Mouse (Mus musculus) kidney, adult 2 months (tissue): ENCODE data around the gene Gm12216. TPM values are rescaled to one million over a fixed set of nuclear protein-coding genes. Genes with fewer than 3 reads are reported as not detected.

Experiments
- DNase-seq: peaks from one replicate; pipeline ENCODE4 v3.0.0; 2021
- H3K27ac ChIP-seq: fragments of 200-500 bp; 2 replicates; pipeline ENCODE4 v1.5.1; 2012; ENCODE audit warnings: low read depth, low read length, control low read depth, inconsistent platforms; ENCODE audit not compliant: insufficient read depth
- H3K27me3 ChIP-seq: fragments of 200-500 bp; replicated peaks from 2 replicates; pipeline ENCODE4 v1.6.1; 2012; ENCODE audit warnings: mild to moderate bottlenecking, moderate library complexity, low read length, inconsistent platforms; ENCODE audit not compliant: control insufficient read depth, insufficient read depth
- H3K36me3 ChIP-seq: fragments of 200-500 bp; 2 replicates; pipeline ENCODE4 v1.6.1; 2012; ENCODE audit warnings: mild to moderate bottlenecking, moderate library complexity, low read length, inconsistent platforms; ENCODE audit not compliant: control insufficient read depth, insufficient read depth
- H3K4me1 ChIP-seq: fragments of 200-500 bp; 2 replicates; pipeline ENCODE4 v1.6.1; 2011; ENCODE audit warnings: low read length; ENCODE audit not compliant: control insufficient read depth, insufficient read depth
- H3K4me3 ChIP-seq: fragments of 200-500 bp; 2 replicates; pipeline ENCODE4 v1.5.1; 2011; ENCODE audit warnings: mild to moderate bottlenecking, low read depth, low read length, control low read depth; ENCODE audit not compliant: insufficient read depth
- CTCF ChIP-seq: fragments of 200-500 bp; conservative IDR thresholded peaks from 2 replicates; pipeline ENCODE4 v1.5.1; 2011; ENCODE audit warnings: low read depth, mild to moderate bottlenecking, control low read depth, low read length, moderate library complexity, mixed read lengths; ENCODE audit not compliant: insufficient read depth, insufficient read length
- POLR2A ChIP-seq: fragments of 200-500 bp; IDR thresholded peaks from one replicate; pipeline ENCODE4 v1.6.1; 2011; ENCODE audit warnings: low read depth, low read length, control low read depth
- WGBS: fragments of 180-500 bp; shearing (Covaris S2); methylation state at CpG from one replicate; pipeline ENCODE4 v1.1.7; 2018; 5-methylcytosine and 5-hydroxymethylcytosine counted together
- polyA plus RNA-seq: library from polyadenylated mRNA; depleted of rRNA; stranded (reverse); fragments of >200 nt; gene quantifications from 2 replicates; pipeline ENCODE4 v1.2.3, GENCODE M21; 2012

The Gm12216 gene
- polyA plus RNA-seq, 1 experiment: 5.4 TPM

DNA sequence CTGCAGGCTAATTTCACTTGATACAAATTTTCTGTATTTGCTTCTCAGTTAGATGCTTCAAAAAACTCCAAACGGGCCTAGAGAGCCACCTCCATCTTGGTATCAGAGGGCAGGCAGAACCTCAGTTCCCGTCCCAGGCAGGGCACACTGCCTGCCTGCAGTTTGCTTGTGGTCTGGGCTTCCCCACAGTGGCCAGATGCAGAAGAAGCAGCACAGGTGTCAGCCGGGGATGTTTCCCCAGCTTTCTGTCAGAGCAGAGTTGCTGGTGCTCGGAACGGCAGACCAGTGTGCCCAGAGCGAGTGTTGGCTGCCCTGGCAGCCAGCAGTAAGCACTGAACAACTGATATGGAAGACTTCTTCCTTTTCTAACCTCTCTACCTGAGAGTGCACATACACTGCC lies 19.9 kb downstream of the Gm12216 start:
- Histone ChIP-seq H3K4me3 (no peak overlapping the region), H3K4me1 (peaks cover 8% of the 10 kb centered on the region; the same call in 1 of the 2 replicates), H3K36me3 (no peaks in the 10 kb centered on the region), H3K27ac (no peak overlapping the region), H3K27me3 (no peaks in the 10 kb centered on the region)
- 74% methylated on average over 6 of the region's 6 CpGs for WGBS
- DNase-seq: no peak
- TF ChIP-seq POLR2A (no peak), CTCF (peak; percentile 26; the same call in 1 of the 2 replicates)

DNA sequence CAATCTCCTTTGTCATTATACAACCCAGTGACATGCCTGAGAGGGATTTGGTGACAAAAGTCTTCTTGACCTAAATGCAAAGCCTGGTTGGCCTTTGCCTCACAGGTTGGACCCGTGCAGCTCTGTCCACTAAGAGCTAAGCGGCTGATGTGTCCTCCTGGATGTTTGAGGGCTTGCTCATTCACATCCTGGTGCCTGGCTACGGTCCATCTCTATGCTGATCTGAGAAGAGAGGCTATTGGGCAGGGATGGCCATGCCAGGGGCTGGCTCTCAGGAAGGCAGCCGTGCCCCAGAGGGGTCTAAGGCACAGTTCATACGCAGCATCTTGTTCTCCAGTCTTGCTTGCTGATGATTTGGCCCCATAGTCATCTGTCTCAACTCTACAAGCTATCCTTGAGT lies 21.3 kb downstream of the Gm12216 start:
- no peak for DNase-seq
- Histone ChIP-seq H3K36me3 (no peaks in the 10 kb centered on the region), H3K27ac (no peak overlapping the region), H3K4me3 (no peak overlapping the region), H3K27me3 (no peaks in the 10 kb centered on the region), H3K4me1 (peaks cover 8% of the 10 kb centered on the region; the same call in 1 of the 2 replicates)
- no peak for TF ChIP-seq POLR2A
- no peak for TF ChIP-seq CTCF
- WGBS: 89% methylated on average over 5 of the region's 5 CpGs

DNA sequence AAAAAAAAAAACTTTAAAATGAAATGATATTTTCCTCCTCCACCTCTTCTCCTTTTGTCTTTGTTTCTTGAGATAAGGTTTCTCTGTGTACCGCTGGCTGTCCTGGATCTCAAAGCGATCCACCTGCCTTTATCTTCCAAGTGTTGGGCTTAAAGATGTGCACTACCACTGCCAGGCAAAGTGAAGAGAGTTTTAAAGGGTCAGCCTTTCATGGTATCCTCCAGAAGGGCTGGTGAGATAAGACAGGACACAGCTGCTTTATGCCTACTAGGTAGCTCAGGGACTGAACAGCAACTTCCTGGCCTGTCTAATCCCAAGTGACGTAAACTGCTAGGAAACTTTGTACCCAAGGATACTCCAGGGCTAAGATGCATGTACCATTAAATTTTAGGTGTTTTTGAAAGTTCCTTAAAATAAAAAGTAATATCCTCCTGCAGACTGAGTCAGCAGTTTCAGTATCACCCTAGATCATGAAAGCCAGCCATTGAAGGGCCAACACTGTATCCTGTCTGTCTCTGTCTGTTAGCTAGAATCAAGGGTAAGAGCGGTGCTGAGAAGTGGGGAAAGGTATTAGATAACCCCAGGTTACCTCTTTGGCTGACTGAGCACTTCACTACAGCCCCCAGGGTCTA lies 23.6 kb downstream of the Gm12216 start:
- Histone ChIP-seq H3K4me3 (no peak overlapping the region), H3K27me3 (no peaks in the 10 kb centered on the region), H3K36me3 (no peaks in the 10 kb centered on the region), H3K27ac (no peak overlapping the region), H3K4me1 (peaks cover 8% of the 10 kb centered on the region; the same call in 1 of the 2 replicates)
- DNase-seq: no peak
- TF ChIP-seq POLR2A (no peak), CTCF (no peak)
- WGBS: 90% methylated on average over 4 of the region's 4 CpGs

DNA sequence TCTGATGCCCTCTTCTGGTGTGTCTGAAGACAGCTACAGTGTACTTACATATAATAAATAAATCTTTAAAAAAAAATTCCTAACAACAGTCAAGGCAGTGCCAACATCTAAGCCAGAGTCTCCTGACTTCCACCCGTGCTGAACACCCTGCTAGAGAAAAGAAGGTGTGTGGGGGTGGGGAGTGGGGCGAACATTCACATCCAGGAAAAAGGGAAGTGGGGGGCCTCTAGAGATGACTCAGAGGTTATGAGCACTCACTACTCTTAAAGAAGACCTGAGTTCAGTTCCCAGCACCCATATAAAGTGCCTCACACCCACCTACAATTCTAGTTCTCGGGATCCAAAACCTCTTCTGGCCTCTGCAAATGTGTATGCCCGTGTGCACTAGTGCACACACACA lies 33.6 kb downstream of the Gm12216 start:
- no peak overlapping the region for H3K4me3 ChIP-seq
- no peaks in the 10 kb centered on the region for H3K27me3 ChIP-seq
- 85% methylated on average over 4 of the region's 4 CpGs for WGBS
- peak overlapping the region; percentile 27; the same call in 1 of the 2 replicates for H3K27ac ChIP-seq
- peaks cover 3% of the 10 kb centered on the region; the same call in 1 of the 2 replicates for H3K4me1 ChIP-seq
- no peaks in the 10 kb centered on the region for H3K36me3 ChIP-seq
- DNase-seq: no peak
- TF ChIP-seq POLR2A (no peak), CTCF (no peak)

DNA sequence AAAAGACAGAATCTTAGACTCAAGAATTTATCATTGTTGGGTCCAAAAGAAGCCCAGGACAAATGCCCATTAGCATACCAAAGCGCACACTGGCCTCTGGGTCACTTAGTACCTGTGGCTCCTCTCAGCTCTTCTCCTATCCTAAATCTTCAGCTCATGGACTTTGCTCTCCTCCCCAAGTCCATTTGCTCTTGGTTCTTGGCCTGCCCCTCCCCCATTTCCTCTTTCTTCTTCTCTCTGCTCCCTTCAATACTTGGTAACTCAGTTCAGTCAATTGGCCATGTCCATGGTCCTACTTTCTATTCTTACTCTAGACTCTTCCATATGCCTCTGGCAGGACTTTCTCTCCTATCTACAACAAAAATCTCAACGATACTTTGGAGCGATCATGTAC lies 37.1 kb downstream of the Gm12216 start:
- TF ChIP-seq POLR2A (no peak), CTCF (no peak)
- Histone ChIP-seq H3K4me1 (peaks cover 5% of the 10 kb centered on the region; the same call in 1 of the 2 replicates), H3K4me3 (no peak overlapping the region), H3K27me3 (no peaks in the 10 kb centered on the region), H3K36me3 (no peaks in the 10 kb centered on the region), H3K27ac (no peak overlapping the region)
- peak; percentile 41 for DNase-seq
- WGBS: 87% methylated on average over 3 of the region's 3 CpGs

DNA sequence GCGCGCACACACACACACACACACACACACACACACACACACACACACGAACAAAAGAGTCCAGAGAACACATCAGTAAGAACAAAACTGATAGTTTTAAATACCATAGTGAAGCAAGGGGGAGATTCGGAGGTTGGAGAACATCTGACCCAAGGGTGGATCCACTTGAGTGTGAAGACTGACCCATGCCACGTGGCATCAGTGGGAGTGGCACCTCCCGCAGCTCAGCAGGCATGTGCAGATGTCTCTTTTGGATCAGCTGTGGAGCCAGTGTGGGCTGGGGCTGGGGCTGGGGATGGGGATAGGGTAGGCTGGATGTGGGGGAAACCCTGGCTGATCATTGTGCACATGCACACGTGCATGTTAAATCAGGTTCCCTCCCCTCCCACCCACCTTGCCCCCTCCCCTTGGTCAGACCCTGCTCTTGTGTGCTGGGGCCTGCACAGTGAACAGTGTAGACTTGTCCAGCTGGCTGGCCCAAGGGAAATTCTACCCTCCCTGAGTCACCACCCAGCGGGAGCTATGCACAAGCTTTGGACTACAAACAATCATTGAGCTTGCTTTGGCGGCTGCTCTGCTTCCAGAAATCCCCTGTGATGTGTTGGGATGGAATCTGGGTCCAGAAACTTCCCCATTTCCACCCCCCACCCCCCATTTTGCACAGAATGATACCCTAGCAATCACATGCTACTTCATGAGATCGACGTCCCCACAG lies 37.7 kb downstream of the Gm12216 start:
- Histone ChIP-seq H3K36me3 (no peaks in the 10 kb centered on the region), H3K4me3 (no peak overlapping the region), H3K4me1 (peaks cover 5% of the 10 kb centered on the region; the same call in 1 of the 2 replicates), H3K27ac (no peak overlapping the region), H3K27me3 (no peaks in the 10 kb centered on the region)
- no peak for DNase-seq
- WGBS: 79% methylated on average over 11 of the region's 11 CpGs
- TF ChIP-seq POLR2A (no peak), CTCF (no peak)

DNA sequence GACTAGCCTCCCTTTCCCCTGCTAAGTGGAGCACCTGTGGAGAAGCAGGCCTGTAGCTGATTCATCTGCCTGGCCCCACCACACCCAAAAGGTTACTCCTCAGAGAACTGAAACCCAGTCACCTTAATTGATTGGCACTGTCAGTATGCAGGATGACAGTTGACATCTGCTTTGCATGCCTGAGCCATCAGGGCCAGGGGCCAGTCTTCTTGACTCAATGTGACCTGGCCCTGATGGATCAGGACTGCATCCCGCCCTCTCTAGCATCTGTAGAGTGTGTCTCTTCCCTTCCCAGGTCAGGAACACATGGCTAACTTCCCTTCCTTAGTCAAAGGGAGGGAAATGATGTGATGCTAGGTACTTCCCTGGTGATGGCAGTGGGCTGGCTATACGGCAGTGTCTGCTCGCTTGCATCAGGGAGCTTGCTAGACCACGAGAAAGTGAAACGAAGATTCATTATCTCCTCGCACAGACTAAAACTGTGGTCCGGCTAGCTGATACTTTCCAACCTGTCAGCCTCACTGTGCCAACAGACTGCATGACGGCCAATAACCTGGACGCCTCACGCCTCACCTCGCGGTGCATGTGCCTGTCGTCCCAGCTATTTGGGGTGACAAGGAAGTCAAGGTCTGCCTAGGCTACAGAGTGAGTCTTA lies 38.4 kb downstream of the Gm12216 start:
- TF ChIP-seq POLR2A: no peak
- TF ChIP-seq CTCF: no peak
- 85% methylated on average over 13 of the region's 13 CpGs for WGBS

More for the DNA sequence above, 38.4 kb downstream of the Gm12216 start:
- H3K27me3 ChIP-seq: no peaks in the 10 kb centered on the region
- no peak for DNase-seq
- no peak overlapping the region for H3K4me3 ChIP-seq
- 0 out of 2 replicates have a peak, but pooled peaks cover 2% of the 10 kb centered on the region for H3K4me1 ChIP-seq
- no peak overlapping the region for H3K27ac ChIP-seq
- H3K36me3 ChIP-seq: no peaks in the 10 kb centered on the region
